Mouse (Mus musculus) forebrain, embryonic 14.5 days (tissue): ENCODE results near the gene Cd38. TPM values are rescaled to one million over a fixed set of nuclear protein-coding genes. Genes with fewer than 3 reads are reported as not detected.

Experiments
- ATAC-seq: fragments of 200-750 bp; cut with Nextera tagmentation; 2 replicates; pipeline ENCODE4 v1.8.0; 2017; ENCODE audit warnings: mild to moderate bottlenecking, moderate library complexity
- DNase-seq: peaks from one replicate; pipeline ENCODE4 v3.0.0-alpha.2; 2015; ENCODE audit warnings: low spot score
- H3K27ac ChIP-seq: fragments of 300-500 bp; sonication (generic); 2 replicates; pipeline ENCODE4 v1.5.1; 2014; ENCODE audit warnings: low read depth, mild to moderate bottlenecking, control low read depth, low read length, moderate library complexity
- H3K27me3 ChIP-seq: fragments of 300-500 bp; sonication (generic); replicated peaks from 2 replicates; pipeline ENCODE4 v1.6.1; 2014; ENCODE audit warnings: low read length, control low read depth, mixed read lengths; ENCODE audit not compliant: control insufficient read depth, insufficient read depth
- H3K36me3 ChIP-seq: fragments of 300-500 bp; sonication (generic); 2 replicates; pipeline ENCODE4 v1.6.1; 2014; ENCODE audit warnings: low read length, control low read depth; ENCODE audit not compliant: control insufficient read depth, insufficient read depth
- H3K4me1 ChIP-seq: fragments of 300-500 bp; sonication (generic); 2 replicates; pipeline ENCODE4 v1.6.1; 2014; ENCODE audit warnings: antibody characterized with exemption, low read length, control low read depth; ENCODE audit not compliant: control insufficient read depth, insufficient read depth
- H3K4me2 ChIP-seq: fragments of 300-500 bp; sonication (generic); 2 replicates; pipeline ENCODE4 v1.6.1; 2014; ENCODE audit warnings: mild to moderate bottlenecking, control low read depth, low read length
- H3K4me3 ChIP-seq: fragments of 300-500 bp; sonication (generic); 2 replicates; pipeline ENCODE4 v1.5.1; 2014; ENCODE audit warnings: low read depth, low read length, control low read depth
- H3K9ac ChIP-seq: fragments of 300-500 bp; sonication (generic); 2 replicates; pipeline ENCODE4 v1.6.1; 2014; ENCODE audit warnings: mild to moderate bottlenecking, low read length, control low read depth, moderate library complexity
- H3K9me3 ChIP-seq: fragments of 300-500 bp; sonication (generic); replicated peaks from 2 replicates; pipeline ENCODE4 v1.6.1; 2016; ENCODE audit warnings: low read length, control low read depth, mixed read lengths; ENCODE audit not compliant: control insufficient read depth
- WGBS: fragments of 180-500 bp; shearing (Covaris S2); extraction: QIAGEN DNeasy Blood & Tissue Kit; methylation state at CpG from one replicate; pipeline ENCODE4 v1.1.7; 2014; 5-methylcytosine and 5-hydroxymethylcytosine counted together
- polyA plus RNA-seq: library from polyadenylated mRNA; unstranded; fragments of >200 nt; fragmentation: Nextera tagmentation; extraction: Ambion mirVana; gene quantifications from 2 replicates; pipeline ENCODE4 v1.2.1, GENCODE M21; 2014

Gene Cd38
- polyA plus RNA-seq, 1 experiment from 2014 or later, result 2.8 TPM

GRCm38 (mm10) chr5:43848275-43848674, 20.1 kb upstream of the Cd38 start:
- Histone ChIP-seq H3K4me1 (no peaks in the 10 kb centered on the region), H3K36me3 (no peaks in the 10 kb centered on the region), H3K9me3 (0 out of 2 replicates have a peak, but pooled peaks cover 2% of the 10 kb centered on the region), H3K27me3 (no peaks in the 10 kb centered on the region), H3K4me2 (no peak overlapping the region), H3K9ac (no peak overlapping the region), H3K4me3 (no peak overlapping the region), H3K27ac (no peak overlapping the region)
- WGBS, result 91% methylated on average over 3 of the region's 3 CpGs
- ATAC-seq, result no peak
- no peak for DNase-seq

- H3K4me2 ChIP-seq, result no peak overlapping the region
- no peaks in the 10 kb centered on the region for H3K9me3 ChIP-seq
- H3K9ac ChIP-seq, result no peak overlapping the region
- H3K36me3 ChIP-seq, result no peaks in the 10 kb centered on the region
- no peak overlapping the region for H3K4me3 ChIP-seq
- no peaks in the 10 kb centered on the region for H3K4me1 ChIP-seq
- DNase-seq, result no peak
- no peak overlapping the region for H3K27ac ChIP-seq
- WGBS, result 73% methylated on average over 11 of the region's 11 CpGs
- no peak for ATAC-seq
- no peaks in the 10 kb centered on the region for H3K27me3 ChIP-seq
Observed at GRCm38 (mm10) chr5:43853096-43853867, 15.1 kb upstream of the Cd38 start.

GRCm38 (mm10) chr5:43853868-43854488, 14.4 kb upstream of the Cd38 start:
- H3K4me3 ChIP-seq, result no peak overlapping the region
- H3K4me1 ChIP-seq, result no peaks in the 10 kb centered on the region
- no peaks in the 10 kb centered on the region for H3K27me3 ChIP-seq
- 83% methylated on average over 7 of the region's 7 CpGs for WGBS
- H3K36me3 ChIP-seq, result no peaks in the 10 kb centered on the region
- DNase-seq, result no peak
- no peaks in the 10 kb centered on the region for H3K9me3 ChIP-seq
- no peak overlapping the region for H3K27ac ChIP-seq
- H3K9ac ChIP-seq, result no peak overlapping the region
- H3K4me2 ChIP-seq, result no peak overlapping the region
- no peak for ATAC-seq

- Histone ChIP-seq H3K9ac (no peak overlapping the region), H3K4me2 (no peak overlapping the region), H3K9me3 (no peaks in the 10 kb centered on the region), H3K4me1 (no peaks in the 10 kb centered on the region), H3K27ac (no peak overlapping the region), H3K27me3 (no peaks in the 10 kb centered on the region), H3K4me3 (no peak overlapping the region), H3K36me3 (no peaks in the 10 kb centered on the region)
- WGBS, result 87% methylated on average over 2 of the region's 2 CpGs
- DNase-seq (no peak), ATAC-seq (no peak)
Observed at GRCm38 (mm10) chr5:43855769-43856168, 12.6 kb upstream of the Cd38 start.

GRCm38 (mm10) chr5:43859663-43860062, 8.7 kb upstream of the Cd38 start:
- WGBS, result 85% methylated on average over 8 of the region's 8 CpGs
- Histone ChIP-seq H3K4me3 (no peak overlapping the region), H3K9me3 (no peaks in the 10 kb centered on the region), H3K36me3 (no peaks in the 10 kb centered on the region), H3K4me1 (no peaks in the 10 kb centered on the region), H3K27ac (no peak overlapping the region), H3K27me3 (no peaks in the 10 kb centered on the region), H3K9ac (no peak overlapping the region), H3K4me2 (no peak overlapping the region)
- DNase-seq, result no peak
- no peak for ATAC-seq

GRCm38 (mm10) chr5:43860096-43860495, 8.3 kb upstream of the Cd38 start:
- no peaks in the 10 kb centered on the region for H3K9me3 ChIP-seq
- ATAC-seq (no peak), DNase-seq (no peak)
- H3K27me3 ChIP-seq, result no peaks in the 10 kb centered on the region
- no peak overlapping the region for H3K4me3 ChIP-seq
- no peaks in the 10 kb centered on the region for H3K36me3 ChIP-seq
- no peak overlapping the region for H3K4me2 ChIP-seq
- H3K27ac ChIP-seq, result no peak overlapping the region
- no peak overlapping the region for H3K9ac ChIP-seq
- WGBS, result 90% methylated on average over 5 of the region's 5 CpGs
- H3K4me1 ChIP-seq, result no peaks in the 10 kb centered on the region

GRCm38 (mm10) chr5:43860670-43861431, 7.5 kb upstream of the Cd38 start:
- ATAC-seq, result no peak
- no peak for DNase-seq
- WGBS, result 76% methylated on average over 5 of the region's 5 CpGs
- Histone ChIP-seq H3K27ac (no peak overlapping the region), H3K4me1 (no peaks in the 10 kb centered on the region), H3K4me3 (no peak overlapping the region), H3K9me3 (no peaks in the 10 kb centered on the region), H3K27me3 (no peaks in the 10 kb centered on the region), H3K4me2 (no peak overlapping the region), H3K9ac (no peak overlapping the region), H3K36me3 (no peaks in the 10 kb centered on the region)

- H3K27ac ChIP-seq, result no peak overlapping the region
- no peaks in the 10 kb centered on the region for H3K36me3 ChIP-seq
- H3K4me2 ChIP-seq, result no peak overlapping the region
- H3K9ac ChIP-seq, result no peak overlapping the region
- H3K4me1 ChIP-seq, result peaks cover under 1% of the 10 kb centered on the region; the same call in 1 of the 2 replicates
- no peak for DNase-seq
- no peaks in the 10 kb centered on the region for H3K27me3 ChIP-seq
- WGBS, result 74% methylated on average over 6 of the region's 6 CpGs
- no peak overlapping the region for H3K4me3 ChIP-seq
- no peak for ATAC-seq
- no peaks in the 10 kb centered on the region for H3K9me3 ChIP-seq
Observed at GRCm38 (mm10) chr5:43863642-43864041, 4.7 kb upstream of the Cd38 start.
